Mouse (Mus musculus) midbrain, embryonic 13.5 days (tissue): ENCODE data around the gene Gm3591. TPM values are rescaled to one million over a fixed set of nuclear protein-coding genes. Genes with fewer than 3 reads are reported as not detected.
"Not testable (repeated sequence)": the region's sequence is repeated elsewhere in the genome, so short reads cannot be mapped to it uniquely, and the experiment has no call there.

Source experiments
- ATAC-seq: fragments of 200-750 bp; cut with Nextera tagmentation; 2 replicates; pipeline ENCODE4 v1.8.0; 2017; ENCODE audit warnings: mild to moderate bottlenecking, moderate TSS enrichment, moderate library complexity
- H3K27ac ChIP-seq: fragments of 300-500 bp; sonication (generic); 2 replicates; pipeline ENCODE4 v1.5.1; 2015; ENCODE audit warnings: inconsistent platforms, mild to moderate bottlenecking, moderate library complexity
- H3K27me3 ChIP-seq: fragments of 300-500 bp; sonication (generic); 2 replicates; pipeline ENCODE4 v1.6.1; 2015; ENCODE audit warnings: mild to moderate bottlenecking, inconsistent platforms
- H3K36me3 ChIP-seq: fragments of 300-500 bp; sonication (generic); 2 replicates; pipeline ENCODE4 v1.6.1; 2015; ENCODE audit warnings: mild to moderate bottlenecking, inconsistent platforms
- H3K4me1 ChIP-seq: fragments of 300-500 bp; sonication (generic); replicated peaks from 2 replicates; pipeline ENCODE4 v1.6.1; 2015; ENCODE audit warnings: inconsistent platforms
- H3K4me2 ChIP-seq: fragments of 300-500 bp; sonication (generic); replicated peaks from 2 replicates; pipeline ENCODE4 v1.6.1; 2015; ENCODE audit warnings: moderate library complexity, mild to moderate bottlenecking, inconsistent platforms
- H3K4me3 ChIP-seq: fragments of 300-500 bp; sonication (generic); replicated peaks from 2 replicates; pipeline ENCODE4 v1.5.1; 2015; ENCODE audit warnings: mild to moderate bottlenecking, inconsistent platforms
- H3K9ac ChIP-seq: fragments of 300-500 bp; sonication (generic); replicated peaks from 2 replicates; pipeline ENCODE4 v1.6.1; 2015; ENCODE audit warnings: mild to moderate bottlenecking, inconsistent platforms
- H3K9me3 ChIP-seq: fragments of 300-500 bp; sonication (generic); 2 replicates; pipeline ENCODE4 v1.6.1; 2016; ENCODE audit warnings: mild to moderate bottlenecking, inconsistent platforms
- WGBS: fragments of 180-500 bp; shearing (Covaris S2); methylation state at CpG from one replicate; pipeline ENCODE4 v1.1.7; 2015; 5-methylcytosine and 5-hydroxymethylcytosine counted together
- polyA plus RNA-seq: library from polyadenylated mRNA; unstranded; fragments of >200 nt; fragmentation: Nextera tagmentation; extraction: Ambion mirVana; gene quantifications from 2 replicates; pipeline ENCODE4 v1.2.1, GENCODE M21; 2015

Gene Gm3591
- polyA plus RNA-seq = 2.7 and 3.8 TPM in 2 replicates

DNA sequence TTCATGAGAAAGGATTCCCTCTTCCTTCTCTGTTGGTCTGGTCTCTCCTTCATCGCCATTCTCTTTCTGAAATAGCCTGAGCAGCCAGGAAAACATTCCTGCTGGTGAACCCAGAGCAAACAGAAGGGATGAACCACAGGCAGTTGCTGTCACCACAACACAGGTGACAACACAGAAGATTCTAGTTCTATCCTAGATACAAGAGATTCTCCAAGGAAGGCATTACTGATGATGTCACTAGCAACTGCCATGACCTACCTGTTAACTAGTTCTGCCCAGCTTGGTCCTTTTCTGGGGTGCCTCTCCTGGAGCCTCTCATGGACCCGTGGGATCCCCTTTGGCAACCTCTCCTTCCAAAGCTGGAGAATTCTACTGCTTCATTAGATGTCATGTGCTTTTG lies at the start of gene Gm3591:
TSS of gene Gm3591 (minus strand) at position 101 of the 400 bp plus-strand sequence.
- not testable (repeated sequence) for H3K27ac ChIP-seq, H3K4me3 ChIP-seq, H3K4me2 ChIP-seq, H3K9ac ChIP-seq, H3K9me3 ChIP-seq, H3K27me3 ChIP-seq, H3K4me1 ChIP-seq, H3K36me3 ChIP-seq, ATAC-seq
- WGBS = no CpG with 5 or more reads among the region's 2 CpGs

GRCm38 (mm10) chr14:6444511-6444910 lies 32.2 kb upstream of the Gm3591 start, which contains the start of gene Gm3594:
Gene Gm3594, minus strand, starts transcription at chr14:6444611.
- ATAC-seq = not testable (repeated sequence)
- no CpG with 5 or more reads among the region's 4 CpGs for WGBS

GRCm38 (mm10) chr14:6440774-6441173 lies 28.5 kb upstream of the Gm3591 start:
- not testable (repeated sequence) for H3K27ac ChIP-seq, H3K4me2 ChIP-seq, ATAC-seq, H3K4me3 ChIP-seq, H3K36me3 ChIP-seq, H3K4me1 ChIP-seq, H3K9ac ChIP-seq, H3K9me3 ChIP-seq, H3K27me3 ChIP-seq
- WGBS = 100% methylated on average over 1 of the region's 4 CpGs

More at GRCm38 (mm10) chr14:6444511-6444910, 32.2 kb upstream of the Gm3591 start, which contains the start of gene Gm3594:
- not testable (repeated sequence) for H3K27ac ChIP-seq, H3K4me2 ChIP-seq, H3K36me3 ChIP-seq, H3K9me3 ChIP-seq, H3K27me3 ChIP-seq, H3K4me1 ChIP-seq, H3K4me3 ChIP-seq, H3K9ac ChIP-seq

- H3K4me2 ChIP-seq, H3K36me3 ChIP-seq, H3K27ac ChIP-seq, H3K4me3 ChIP-seq, ATAC-seq, H3K27me3 ChIP-seq, H3K4me1 ChIP-seq, H3K9ac ChIP-seq, H3K9me3 ChIP-seq: not testable (repeated sequence)
- 64% methylated on average over 1 of the region's 5 CpGs for WGBS
Measured at GRCm38 (mm10) chr14:6440206-6440605, 27.9 kb upstream of the Gm3591 start.

DNA sequence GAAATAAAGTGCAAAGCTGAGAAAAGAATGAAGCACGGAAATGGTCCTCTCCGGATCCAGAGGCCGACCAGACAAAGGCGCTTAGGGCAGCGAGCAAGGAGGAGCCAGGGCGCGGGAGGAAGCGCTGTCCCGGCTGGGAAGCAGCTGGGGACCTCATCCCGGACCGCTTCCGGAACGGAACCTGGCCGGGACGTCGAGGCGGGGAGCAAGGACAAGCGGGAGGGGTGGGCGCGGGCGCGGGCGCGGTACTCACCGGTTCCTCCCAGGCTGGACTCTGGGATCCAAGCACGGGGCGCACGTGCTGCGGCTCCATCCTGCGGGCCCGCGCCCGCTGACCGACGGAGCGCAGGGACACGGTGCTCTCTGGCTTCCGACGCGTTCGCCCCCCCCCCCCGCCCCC lies 14.5 kb upstream of the Gm3591 start:
- H3K9ac ChIP-seq, H3K27me3 ChIP-seq, H3K27ac ChIP-seq, H3K36me3 ChIP-seq, H3K4me1 ChIP-seq, H3K9me3 ChIP-seq, ATAC-seq: not testable (repeated sequence)
- peak overlapping the region; percentile 37 for H3K4me3 ChIP-seq
- peak overlapping the region; percentile 52 for H3K4me2 ChIP-seq
- WGBS = 6% methylated on average over 27 of the region's 42 CpGs

DNA sequence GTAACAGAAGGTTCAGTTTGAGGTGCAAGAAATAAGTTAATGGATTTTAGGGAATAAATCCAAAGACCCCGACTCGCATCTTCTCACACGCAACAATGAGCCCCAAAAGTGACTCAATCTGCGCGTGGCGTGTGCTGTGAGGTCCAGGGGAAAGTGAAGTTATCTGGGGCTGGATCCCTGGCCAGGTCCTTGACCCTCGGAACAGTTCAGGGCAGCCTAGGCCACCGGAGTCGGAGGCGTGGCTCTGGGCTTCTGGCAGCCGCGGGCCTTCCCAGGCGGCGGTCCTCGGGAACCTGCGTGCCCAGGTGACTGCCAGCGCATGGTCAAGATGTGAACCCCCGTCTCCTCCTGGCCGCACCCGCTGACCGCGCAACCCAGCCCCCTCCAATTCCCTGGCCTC lies 14.1 kb upstream of the Gm3591 start:
- Histone ChIP-seq H3K4me2 (peak overlapping the region; percentile 52), H3K4me3 (peak overlapping the region; percentile 37)
- not testable (repeated sequence) for H3K9me3 ChIP-seq, H3K36me3 ChIP-seq, H3K27me3 ChIP-seq, H3K9ac ChIP-seq, H3K4me1 ChIP-seq, H3K27ac ChIP-seq, ATAC-seq
- 20% methylated on average over 22 of the region's 22 CpGs for WGBS

GRCm38 (mm10) chr14:6390219-6390618 lies 22.1 kb downstream of the Gm3591 start, which contains the start of gene Gm16440:
Gene Gm16440, minus strand, starts transcription at chr14:6390319.
- 93% methylated on average over 2 of the region's 4 CpGs for WGBS
- not testable (repeated sequence) for ATAC-seq, H3K4me3 ChIP-seq

More at GRCm38 (mm10) chr14:6390219-6390618, 22.1 kb downstream of the Gm3591 start, which contains the start of gene Gm16440:
- not testable (repeated sequence) for H3K27me3 ChIP-seq, H3K36me3 ChIP-seq, H3K4me2 ChIP-seq, H3K9me3 ChIP-seq, H3K27ac ChIP-seq, H3K4me1 ChIP-seq, H3K9ac ChIP-seq

Other genes starting within 250 kb of the Gm3591 start
- not detected in 2 replicates for gene Gm21560, start 193.2 kb downstream of the Gm3591 start, polyA plus RNA-seq
- gene Gm3411, start 125.2 kb downstream of the Gm3591 start, polyA plus RNA-seq = 4.9 and 5.0 TPM in 2 replicates
- gene Gm21103, start 107.6 kb downstream of the Gm3591 start, polyA plus RNA-seq = not detected in 2 replicates
- not detected in 2 replicates for gene Gm3618, start 68.8 kb downstream of the Gm3591 start, polyA plus RNA-seq
- not detected in 2 replicates for gene Gm16440, start 22.2 kb downstream of the Gm3591 start, polyA plus RNA-seq
- gene Gm3594, start 32.1 kb upstream of the Gm3591 start, polyA plus RNA-seq = not detected in 2 replicates
- gene Gm8356, start 124.8 kb upstream of the Gm3591 start, polyA plus RNA-seq = not detected in 2 replicates
- gene Gm3629, start 178.1 kb upstream of the Gm3591 start, polyA plus RNA-seq = 0.48 and 0.73 TPM in 2 replicates
- not detected in 2 replicates for gene Gm3460, start 209.9 kb upstream of the Gm3591 start, polyA plus RNA-seq